Mouse (Mus musculus): ENCODE results near the gene Nipa1. TPM values are rescaled to one million over a fixed set of nuclear protein-coding genes. Genes with fewer than 3 reads are reported as not detected.

The Nipa1 gene
- polyA plus RNA-seq, 1 experiment from 2014 or later: 4.5 TPM

DNA sequence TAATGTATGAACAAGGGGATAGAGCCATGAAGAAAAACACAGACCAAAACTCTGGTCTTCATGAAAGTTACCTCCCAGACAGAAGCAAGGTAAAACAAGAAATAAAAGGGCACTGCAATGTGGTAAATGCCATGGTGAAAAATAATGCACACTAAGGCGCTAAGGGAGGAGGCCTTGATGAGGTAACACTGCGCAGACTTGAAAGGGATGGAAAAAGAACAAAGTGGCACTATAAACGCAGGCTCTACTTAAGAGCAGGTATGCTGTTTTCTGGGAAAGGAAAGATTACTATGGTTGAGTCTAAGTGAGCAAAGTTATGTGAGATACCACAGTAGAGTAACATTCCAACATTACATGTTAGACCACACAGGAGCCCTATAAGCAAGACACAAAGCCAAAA lies 60.0 kb downstream of the Nipa1 start:
- WGBS (ENCODE audit: insufficient replicate concordance): 92% methylated on average over 3 of the region's 3 CpGs
- TF ChIP-seq EP300 (IDR thresholded peaks at IDR 0.05; ENCODE audit: low read depth): no peak
- TF ChIP-seq CTCF (IDR thresholded peaks at IDR 0.05; ENCODE audit: low read depth): no peak
- Histone ChIP-seq H3K36me3 (replicated peaks; ENCODE audit: insufficient read depth, low read length) (peaks cover 7% of the 10 kb centered on the region; the same call in 1 of the 2 replicates), H3K4me2 (ENCODE audit: low read depth, low read length) (no peak overlapping the region), H3K27me3 (ENCODE audit: insufficient read depth, low read length) (no peaks in the 10 kb centered on the region), H3K4me3 (ENCODE audit: low read depth, low read length) (no peak overlapping the region), H3K27ac (ENCODE audit: low read depth) (no peak overlapping the region), H3K9ac (replicated peaks) (no peak overlapping the region), H3K4me1 (ENCODE audit: insufficient read depth) (peaks cover 15% of the 10 kb centered on the region), H3K9me3 (ENCODE audit: low read length) (no peaks in the 10 kb centered on the region)
- no peak for ATAC-seq
- DNase-seq: no peak

GRCm38 (mm10) chr7:55957916-55958315 lies 61.8 kb downstream of the Nipa1 start:
- TF ChIP-seq EP300 (IDR thresholded peaks at IDR 0.05; ENCODE audit: low read depth) (no peak), CTCF (IDR thresholded peaks at IDR 0.05; ENCODE audit: low read depth) (no peak)
- H3K9ac ChIP-seq (replicated peaks): no peak overlapping the region
- H3K27ac ChIP-seq (ENCODE audit: low read depth): no peak overlapping the region
- no peak overlapping the region for H3K4me2 ChIP-seq (ENCODE audit: low read depth, low read length)
- DNase-seq (no peak), ATAC-seq (no peak)
- 86% methylated on average over 4 of the region's 4 CpGs for WGBS (ENCODE audit: insufficient replicate concordance)
- H3K9me3 ChIP-seq (ENCODE audit: low read length): no peaks in the 10 kb centered on the region
- no peak overlapping the region for H3K4me3 ChIP-seq (ENCODE audit: low read depth, low read length)
- no peaks in the 10 kb centered on the region for H3K27me3 ChIP-seq (ENCODE audit: insufficient read depth, low read length)
- peaks cover 14% of the 10 kb centered on the region; the same call in 1 of the 2 replicates for H3K36me3 ChIP-seq (replicated peaks; ENCODE audit: insufficient read depth, low read length)
- H3K4me1 ChIP-seq (ENCODE audit: insufficient read depth): peaks cover 10% of the 10 kb centered on the region

GRCm38 (mm10) chr7:55957178-55957577 lies 62.6 kb downstream of the Nipa1 start:
- Histone ChIP-seq H3K4me2 (ENCODE audit: low read depth, low read length) (no peak overlapping the region), H3K27me3 (ENCODE audit: insufficient read depth, low read length) (no peaks in the 10 kb centered on the region)

DNA sequence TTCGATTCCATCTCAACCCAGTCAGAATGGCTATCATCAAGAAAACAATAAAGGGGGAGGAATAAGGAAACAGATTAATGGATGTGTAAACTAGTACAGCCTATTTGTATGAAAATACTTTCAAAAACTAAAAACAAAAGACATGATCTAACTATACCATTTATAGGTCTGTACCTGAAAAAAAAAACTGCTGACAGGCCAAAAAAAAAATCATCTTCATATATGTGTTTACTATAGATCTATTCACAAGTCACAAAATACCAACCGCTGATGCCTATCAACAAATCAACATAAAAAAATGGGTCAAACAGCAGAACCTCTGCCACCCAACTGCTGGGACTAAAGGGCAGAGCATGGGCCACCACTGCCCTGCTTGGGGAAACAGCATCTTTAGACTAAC lies 63.7 kb downstream of the Nipa1 start:
- 91% methylated on average over 2 of the region's 2 CpGs for WGBS (ENCODE audit: insufficient replicate concordance)
- ATAC-seq: no peak
- H3K27me3 ChIP-seq (ENCODE audit: insufficient read depth, low read length): no peaks in the 10 kb centered on the region

More at GRCm38 (mm10) chr7:55957178-55957577, 62.6 kb downstream of the Nipa1 start:
- Histone ChIP-seq H3K27ac (ENCODE audit: low read depth) (no peak overlapping the region), H3K9me3 (ENCODE audit: low read length) (no peaks in the 10 kb centered on the region), H3K4me1 (ENCODE audit: insufficient read depth) (peaks cover 6% of the 10 kb centered on the region), H3K36me3 (replicated peaks; ENCODE audit: insufficient read depth, low read length) (peaks cover 14% of the 10 kb centered on the region; the same call in 1 of the 2 replicates), H3K9ac (replicated peaks) (no peak overlapping the region), H3K4me3 (ENCODE audit: low read depth, low read length) (no peak overlapping the region)
- WGBS (ENCODE audit: insufficient replicate concordance): 83% methylated on average over 3 of the region's 3 CpGs
- ATAC-seq (no peak), DNase-seq (no peak)
- no peak for TF ChIP-seq EP300 (IDR thresholded peaks at IDR 0.05; ENCODE audit: low read depth)
- no peak for TF ChIP-seq CTCF (IDR thresholded peaks at IDR 0.05; ENCODE audit: low read depth)

GRCm38 (mm10) chr7:55938341-55938740 lies 81.4 kb downstream of the Nipa1 start:
- no peak for TF ChIP-seq EP300 (IDR thresholded peaks at IDR 0.05; ENCODE audit: low read depth)
- TF ChIP-seq CTCF (IDR thresholded peaks at IDR 0.05; ENCODE audit: low read depth): no peak
- H3K9me3 ChIP-seq (ENCODE audit: low read length): no peaks in the 10 kb centered on the region
- H3K36me3 ChIP-seq (replicated peaks; ENCODE audit: insufficient read depth, low read length): peaks cover 18% of the 10 kb centered on the region
- DNase-seq (no peak), ATAC-seq (no peak)
- no peaks in the 10 kb centered on the region for H3K4me1 ChIP-seq (ENCODE audit: insufficient read depth)
- no peak overlapping the region for H3K9ac ChIP-seq (replicated peaks)
- H3K4me2 ChIP-seq (ENCODE audit: low read depth, low read length): no peak overlapping the region
- no peak overlapping the region for H3K4me3 ChIP-seq (ENCODE audit: low read depth, low read length)
- H3K27ac ChIP-seq (ENCODE audit: low read depth): no peak overlapping the region
- 91% methylated on average over 4 of the region's 4 CpGs for WGBS (ENCODE audit: insufficient replicate concordance)
- H3K27me3 ChIP-seq (ENCODE audit: insufficient read depth, low read length): no peaks in the 10 kb centered on the region

More for the DNA sequence above, 63.7 kb downstream of the Nipa1 start:
- H3K4me3 ChIP-seq (ENCODE audit: low read depth, low read length): no peak overlapping the region
- peaks cover 5% of the 10 kb centered on the region for H3K4me1 ChIP-seq (ENCODE audit: insufficient read depth)
- no peaks in the 10 kb centered on the region for H3K9me3 ChIP-seq (ENCODE audit: low read length)
- no peak for DNase-seq
- TF ChIP-seq CTCF (IDR thresholded peaks at IDR 0.05; ENCODE audit: low read depth): no peak
- TF ChIP-seq EP300 (IDR thresholded peaks at IDR 0.05; ENCODE audit: low read depth): no peak
- H3K9ac ChIP-seq (replicated peaks): no peak overlapping the region
- H3K27ac ChIP-seq (ENCODE audit: low read depth): no peak overlapping the region
- H3K4me2 ChIP-seq (ENCODE audit: low read depth, low read length): no peak overlapping the region
- H3K36me3 ChIP-seq (replicated peaks; ENCODE audit: insufficient read depth, low read length): peaks cover 14% of the 10 kb centered on the region; the same call in 1 of the 2 replicates

- Histone ChIP-seq H3K4me3 (ENCODE audit: low read depth, low read length) (no peak overlapping the region), H3K27me3 (ENCODE audit: insufficient read depth, low read length) (no peaks in the 10 kb centered on the region), H3K9me3 (ENCODE audit: low read length) (no peaks in the 10 kb centered on the region), H3K27ac (ENCODE audit: low read depth) (no peak overlapping the region), H3K4me2 (ENCODE audit: low read depth, low read length) (no peak overlapping the region), H3K4me1 (ENCODE audit: insufficient read depth) (no peaks in the 10 kb centered on the region), H3K9ac (replicated peaks) (no peak overlapping the region), H3K36me3 (replicated peaks; ENCODE audit: insufficient read depth, low read length) (peaks cover 32% of the 10 kb centered on the region)
- TF ChIP-seq CTCF (IDR thresholded peaks at IDR 0.05; ENCODE audit: low read depth) (no peak), EP300 (IDR thresholded peaks at IDR 0.05; ENCODE audit: low read depth) (peak; percentile 10; the same call in 1 of the 2 replicates)
- 77% methylated on average over 2 of the region's 2 CpGs for WGBS (ENCODE audit: insufficient replicate concordance)
- DNase-seq: no peak
- peak; percentile 89 for ATAC-seq
Observed at GRCm38 (mm10) chr7:55935025-55935424, 84.7 kb downstream of the Nipa1 start.
